Mouse (Mus musculus) embryonic facial prominence, embryonic 12.5 days (tissue): ENCODE measurements around the gene Speer4d. TPM values are rescaled to one million over a fixed set of nuclear protein-coding genes. Genes with fewer than 3 reads are reported as not detected.

Experiments
- polyA plus RNA-seq: library from polyadenylated mRNA; unstranded; fragments of >200 nt; fragmentation: Nextera tagmentation; extraction: Ambion mirVana; gene quantifications from 2 replicates; pipeline ENCODE4 v1.2.1, GENCODE M21; 2016

Speer4d gene
- polyA plus RNA-seq, 1 experiment from 2014 or later = not detected

Other genes with a start within 250 kb of the Speer4d start
- not detected in 2 replicates for gene Gm21149, start 142.5 kb upstream of the Speer4d start, polyA plus RNA-seq
- gene Gm21190, start 89.8 kb upstream of the Speer4d start, polyA plus RNA-seq = not detected in 2 replicates
- not detected in 2 replicates for gene Gm21083, start 41.7 kb upstream of the Speer4d start, polyA plus RNA-seq
- gene 4930572O03Rik, start 38.0 kb downstream of the Speer4d start, polyA plus RNA-seq = not detected in 2 replicates
- not detected in 2 replicates for gene Speer4c, start 95.2 kb downstream of the Speer4d start, polyA plus RNA-seq